Mouse (Mus musculus) heart, postnatal 0 days (tissue): ENCODE measurements around the gene Adat3.

Experiments used
- CTCF ChIP-seq: IDR thresholded peaks from 2 replicates; pipeline ENCODE4 v1.5.1; 2016; ENCODE audit warnings: antibody characterized with exemption, control low read depth, low read depth
- EP300 ChIP-seq: IDR thresholded peaks from 2 replicates; pipeline ENCODE4 v1.6.1; 2016; ENCODE audit warnings: antibody characterized with exemption, low read depth

DNA sequence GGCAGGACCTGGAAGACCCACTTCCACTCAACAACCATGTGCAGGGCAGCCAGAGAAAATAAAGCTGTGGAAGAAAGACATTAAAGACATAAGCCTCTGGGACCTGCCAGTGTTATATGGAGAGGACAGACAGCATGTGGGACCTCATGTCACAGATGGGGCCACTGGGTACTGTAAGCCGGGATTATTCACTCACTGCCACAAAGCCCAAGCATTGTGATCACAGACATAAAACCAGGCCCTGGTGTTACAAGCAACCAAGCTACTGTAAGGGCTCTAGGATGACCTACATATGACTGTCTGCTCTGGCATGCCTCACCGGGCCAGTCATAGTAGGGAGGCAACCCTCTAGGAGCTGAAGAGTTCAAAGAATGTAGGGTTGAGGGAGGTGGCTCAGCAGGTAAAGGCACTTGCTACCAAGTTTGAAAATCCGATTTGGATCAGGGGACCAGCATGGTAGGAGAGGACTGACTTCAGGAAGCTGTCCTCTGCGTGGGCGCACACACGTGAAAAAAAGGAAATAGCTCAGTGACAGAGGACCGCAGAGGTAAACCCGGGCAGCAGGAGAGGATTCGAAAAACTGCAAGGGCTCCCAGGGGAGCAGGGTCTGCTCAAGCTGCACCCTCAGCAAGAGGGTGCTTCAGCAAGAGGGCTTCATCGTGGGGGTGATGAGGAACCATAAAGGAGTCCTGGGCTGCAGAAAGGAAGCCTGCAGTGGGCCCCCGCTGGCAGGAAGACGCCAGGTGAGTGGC lies 13.4 kb upstream of the Adat3 start:
- TF ChIP-seq EP300, result no peak
- TF ChIP-seq CTCF, result no peak
